In the genomic region with DNA sequence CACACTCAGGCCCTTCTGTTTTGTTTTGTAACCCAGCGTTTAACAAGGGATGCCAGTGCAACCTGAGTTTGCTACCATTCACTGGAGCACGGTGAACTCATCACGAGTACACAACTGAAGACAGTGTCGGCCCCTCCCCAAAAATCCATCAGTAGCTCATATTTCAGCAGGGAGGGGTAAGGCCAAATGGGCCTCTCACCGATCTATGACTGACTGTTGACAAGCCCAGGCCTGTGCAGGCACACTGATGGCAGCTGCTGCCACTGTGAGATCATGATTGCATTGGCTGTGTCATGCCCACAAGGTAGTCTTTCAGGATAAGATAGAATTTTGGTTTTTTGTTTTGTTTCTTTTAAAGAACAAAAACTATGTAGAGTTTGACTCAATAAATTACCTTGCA, we compare ENCODE assay signal across 12 mouse cellular contexts. TPM values are rescaled to one million over a fixed set of nuclear protein-coding genes. Genes with fewer than 3 reads are reported as not detected.
A peak's percentile ranks its signal among the peaks of the same experiment; 100 is the strongest.
DNase-seq lines count a peak whose midpoint lies in the region; ATAC-seq and TF ChIP-seq lines count a peak whose summit lies in the region.
"Had no signal": no experiment of that assay in that cellular context is flagged by ENCODE, and none has a peak within 500 bp of the region (broad histone marks: within the 10 kb centered on the region; RNA-seq: fewer than 3 reads in every experiment).

No protein-coding gene starts in this region.

- H3K4me3 ChIP-seq in hindbrain, embryonic 15.5 days, result no peak overlapping the region
- H3K4me3 ChIP-seq in hindbrain, embryonic 14.5 days (replicated peaks; ENCODE audit: low read length), result no peak overlapping the region
- H3K4me3 ChIP-seq in C2C12 (ENCODE audit: insufficient read depth, poor library complexity, severe bottlenecking), result no peak overlapping the region
- H3K4me3 ChIP-seq in liver, embryonic 14.5 days (ENCODE audit: insufficient read depth in 1 of 2, low read depth in 2 of 2, low read length in 2 of 2), result no peak overlapping the region
- no peak overlapping the region for H3K4me3 ChIP-seq in neural tube, embryonic 15.5 days (replicated peaks)
- H3K4me3 ChIP-seq: lung, embryonic 15.5 days had no signal

- no peaks in the 10 kb centered on the region for H3K79me3 ChIP-seq in C2C12 (ENCODE audit: low read depth)

- no peaks in the 10 kb centered on the region for H3K9me3 ChIP-seq in hindbrain, embryonic 15.5 days
- no peaks in the 10 kb centered on the region for H3K9me3 ChIP-seq in hindbrain, embryonic 14.5 days (ENCODE audit: control insufficient read depth, low read length)
- H3K9me3 ChIP-seq in liver, embryonic 14.5 days (ENCODE audit: control insufficient read depth, low read length), result no peaks in the 10 kb centered on the region
- H3K9me3 ChIP-seq in neural tube, embryonic 15.5 days (replicated peaks), result no peaks in the 10 kb centered on the region
- H3K9me3 ChIP-seq: lung, embryonic 15.5 days had no signal

- no peaks in the 10 kb centered on the region for H3K36me3 ChIP-seq in hindbrain, embryonic 15.5 days
- H3K36me3 ChIP-seq in hindbrain, embryonic 14.5 days (replicated peaks; ENCODE audit: control insufficient read depth, insufficient read depth), result no peaks in the 10 kb centered on the region
- no peaks in the 10 kb centered on the region for H3K36me3 ChIP-seq in C2C12 (ENCODE audit: control insufficient read depth, insufficient read depth)
- peaks cover 4% of the 10 kb centered on the region for H3K36me3 ChIP-seq in liver, embryonic 14.5 days (replicated peaks; ENCODE audit: control insufficient read depth, insufficient read depth, low read depth)
- no peaks in the 10 kb centered on the region for H3K36me3 ChIP-seq in neural tube, embryonic 15.5 days
- H3K36me3 ChIP-seq: lung, embryonic 15.5 days had no signal

- H3K4me2 ChIP-seq in hindbrain, embryonic 15.5 days, result no peak overlapping the region
- H3K4me2 ChIP-seq in hindbrain, embryonic 14.5 days (replicated peaks), result no peak overlapping the region
- H3K4me2 ChIP-seq in liver, embryonic 14.5 days (ENCODE audit: low read depth), result no peak overlapping the region
- no peak overlapping the region for H3K4me2 ChIP-seq in neural tube, embryonic 15.5 days
- H3K4me2 ChIP-seq: lung, embryonic 15.5 days had no signal

- TF ChIP-seq CTCF in C2C12 (IDR thresholded peaks at IDR 0.05; ENCODE audit: control insufficient read depth, insufficient read depth, insufficient read length), result no peak
- TF ChIP-seq CTCF in liver, embryonic 14.5 days (IDR thresholded peaks at IDR 0.05; ENCODE audit: low read depth), result no peak

- DNase-seq in hindbrain, embryonic 14.5 days (ENCODE audit: low spot score), result no peak
- peak; percentile 36 for DNase-seq in embryo, embryonic 10.5 days (ENCODE audit: low spot score)
- no peak for DNase-seq in liver, embryonic 14.5 days (ENCODE audit: low read depth in 3 of 3, low spot score in 3 of 3)
- no peak for DNase-seq in lung, postnatal 14 days
- no peak for DNase-seq in kidney, adult 8-10 months
- DNase-seq: cerebellum, postnatal 25 days; kidney, postnatal 25 days had no signal

- no peaks in the 10 kb centered on the region for H3K27me3 ChIP-seq in hindbrain, embryonic 15.5 days
- no peaks in the 10 kb centered on the region for H3K27me3 ChIP-seq in hindbrain, embryonic 14.5 days (ENCODE audit: control insufficient read depth, insufficient read depth, low read length)
- no peaks in the 10 kb centered on the region for H3K27me3 ChIP-seq in C2C12 (ENCODE audit: control insufficient read depth, insufficient read depth, insufficient read length)
- no peaks in the 10 kb centered on the region for H3K27me3 ChIP-seq in liver, embryonic 14.5 days (ENCODE audit: control insufficient read depth, insufficient read depth, low read length)
- H3K27me3 ChIP-seq in neural tube, embryonic 15.5 days (replicated peaks), result no peaks in the 10 kb centered on the region
- H3K27me3 ChIP-seq: lung, embryonic 15.5 days had no signal

- ATAC-seq in hindbrain, embryonic 15.5 days (ENCODE audit: low FRiP score, low read depth), result peak; percentile 45; the same call in 1 of the 2 replicates
- no peak for ATAC-seq in hindbrain, embryonic 14.5 days (ENCODE audit: low FRiP score)
- peak; percentile 75 for ATAC-seq in liver, embryonic 14.5 days (ENCODE audit: insufficient read depth)
- no peak for ATAC-seq in neural tube, embryonic 15.5 days (ENCODE audit: low FRiP score)
- ATAC-seq: forebrain, embryonic 16.5 days had no signal

- H3K4me1 ChIP-seq in hindbrain, embryonic 15.5 days (replicated peaks), result no peaks in the 10 kb centered on the region
- no peaks in the 10 kb centered on the region for H3K4me1 ChIP-seq in hindbrain, embryonic 14.5 days (replicated peaks; ENCODE audit: control insufficient read depth, insufficient read depth, low read length)
- H3K4me1 ChIP-seq in liver, embryonic 14.5 days (replicated peaks; ENCODE audit: control insufficient read depth in 2 of 2, insufficient read depth in 2 of 2, low read length in 1 of 2), result peaks cover 6 to 11% of the 10 kb centered on the region in 2 experiments; a peak in 3 of 4 replicates
- H3K4me1 ChIP-seq in neural tube, embryonic 15.5 days, result peaks cover 3% of the 10 kb centered on the region; the same call in 1 of the 2 replicates

- TF ChIP-seq EP300 in liver, embryonic 14.5 days (IDR thresholded peaks at IDR 0.05; ENCODE audit: low read depth), result no peak

- H3ac ChIP-seq in C2C12 (ENCODE audit: control insufficient read depth, insufficient read length, low read depth), result no peak overlapping the region

- no peak overlapping the region for H3K27ac ChIP-seq in hindbrain, embryonic 15.5 days (replicated peaks)
- no peak overlapping the region for H3K27ac ChIP-seq in hindbrain, embryonic 14.5 days
- H3K27ac ChIP-seq in liver, embryonic 14.5 days, result no peak overlapping the region
- H3K27ac ChIP-seq in neural tube, embryonic 15.5 days (replicated peaks), result no peak overlapping the region
- H3K27ac ChIP-seq: lung, embryonic 15.5 days had no signal

- H3K9ac ChIP-seq in hindbrain, embryonic 15.5 days, result no peak overlapping the region
- no peak overlapping the region for H3K9ac ChIP-seq in hindbrain, embryonic 14.5 days
- H3K9ac ChIP-seq in liver, embryonic 14.5 days (replicated peaks), result no peak overlapping the region
- no peak overlapping the region for H3K9ac ChIP-seq in neural tube, embryonic 15.5 days (replicated peaks)
- H3K9ac ChIP-seq: lung, embryonic 15.5 days had no signal

- WGBS in hindbrain, embryonic 15.5 days, result 70% methylated on average over 5 of the region's 5 CpGs
- 67% methylated on average over 5 of the region's 5 CpGs for WGBS in hindbrain, embryonic 14.5 days
- WGBS in liver, embryonic 14.5 days (ENCODE audit: insufficient replicate concordance), result 41% methylated on average over 5 of the region's 5 CpGs
- WGBS in neural tube, embryonic 15.5 days, result 76% methylated on average over 5 of the region's 5 CpGs

- no peaks in the 10 kb centered on the region for H3K79me2 ChIP-seq in C2C12 (ENCODE audit: control insufficient read depth, insufficient read depth)

TF ChIP-seq in C2C12, 6 proteins besides CTCF, POLR2A, EP300 and RAD21:
- TF ChIP-seq MYOD1 (IDR thresholded peaks at IDR 0.05; ENCODE audit: control insufficient read depth, insufficient read length, low read depth) (peak; percentile 61), CEBPB (IDR thresholded peaks at IDR 0.05; ENCODE audit: low read depth) (no peak)
TF ChIP-seq in C2C12: peak in this region for 1.

RNA-seq across cellular contexts. Expression of a gene that starts 12.2 kb away (rescaled TPM):
- polyA plus RNA-seq in hindbrain, embryonic 15.5 days (2015; fragmentation: Nextera tagmentation; extraction: Ambion mirVana), result 25.7 and 27.5 TPM in 2 replicates
- 29.2 and 32.2 TPM in 2 replicates for polyA plus RNA-seq in hindbrain, embryonic 14.5 days (2014; fragmentation: Nextera tagmentation; extraction: Ambion mirVana)
- polyA plus RNA-seq in C2C12 (2012; fragmentation: generic; extraction: Trizol), result 2.7 TPM
- polyA plus RNA-seq in liver, embryonic 14.5 days (2012; rRNA removed), result 11.6 and 15.4 TPM in 2 replicates
- polyA plus RNA-seq in liver, embryonic 14.5 days (2014; fragmentation: Nextera tagmentation; extraction: Ambion mirVana), result 22.1 and 30.2 TPM in 2 replicates
- 20.3 and 25.4 TPM in 2 replicates for polyA plus RNA-seq in neural tube, embryonic 15.5 days (2015; fragmentation: Nextera tagmentation; extraction: Ambion mirVana)

Comparison
In these comparisons a context has a peak if more than half of its experiments do, and no peak if none do; other contexts are left out.
1. ATAC-seq: peak in hindbrain, embryonic 15.5 days (single experiment) and liver, embryonic 14.5 days (single experiment); none in hindbrain, embryonic 14.5 days (single experiment) and neural tube, embryonic 15.5 days (single experiment).